Mouse (Mus musculus) heart, embryonic 14.5 days (tissue): ENCODE results near the gene Olfr672. TPM values are rescaled to one million over a fixed set of nuclear protein-coding genes. Genes with fewer than 3 reads are reported as not detected.
"Not testable (repeated sequence)": the region's sequence is repeated elsewhere in the genome, so short reads cannot be mapped to it uniquely, and the experiment has no call there.

Source experiments
- ATAC-seq: fragments of 200-750 bp; cut with Nextera tagmentation; 2 replicates; pipeline ENCODE4 v1.8.0; 2017; ENCODE audit warnings: low read depth, moderate TSS enrichment; ENCODE audit not compliant: insufficient number of reproducible peaks, insufficient read depth, low FRiP score
- H3K27ac ChIP-seq, 2 experiments: fragments of 200-500 bp in 1 of 2; fragments of 300-500 bp in 1 of 2; sonication (generic) in 1 of 2; replicated peaks in 1 of 2; 2 replicates each; pipeline ENCODE4 v1.5.1; 2012 to 2014; ENCODE audit warnings: low read depth in 2 of 2, low read length in 2 of 2, control low read depth in 1 of 2, mild to moderate bottlenecking in 1 of 2, mixed read lengths in 1 of 2; ENCODE audit not compliant: control insufficient read depth in 1 of 2, insufficient read depth in 1 of 2
- H3K27me3 ChIP-seq: fragments of 300-500 bp; sonication (generic); 2 replicates; pipeline ENCODE4 v1.6.1; 2014; ENCODE audit warnings: mild to moderate bottlenecking, low read length, control low read depth; ENCODE audit not compliant: control insufficient read depth, insufficient read depth
- H3K36me3 ChIP-seq: fragments of 300-500 bp; sonication (generic); 2 replicates; pipeline ENCODE4 v1.6.1; 2014; ENCODE audit warnings: mild to moderate bottlenecking, control low read depth, low read length, mixed read lengths; ENCODE audit not compliant: control insufficient read depth, insufficient read depth
- H3K4me1 ChIP-seq, 2 experiments: fragments of 200-500 bp in 1 of 2; fragments of 300-500 bp in 1 of 2; sonication (generic) in 1 of 2; 2 replicates each; pipeline ENCODE4 v1.6.1; 2012 to 2014; ENCODE audit warnings: low read length in 2 of 2, control low read depth in 1 of 2, mixed read lengths in 1 of 2; ENCODE audit not compliant: control insufficient read depth in 2 of 2, insufficient read depth in 2 of 2
- H3K4me2 ChIP-seq: fragments of 300-500 bp; sonication (generic); 2 replicates; pipeline ENCODE4 v1.6.1; 2014; ENCODE audit warnings: mild to moderate bottlenecking, low read length
- H3K4me3 ChIP-seq, 2 experiments: fragments of 200-500 bp in 1 of 2; fragments of 300-500 bp in 1 of 2; sonication (generic) in 1 of 2; 2 replicates each; pipeline ENCODE4 v1.5.1; 2012 to 2014; ENCODE audit warnings: low read length in 2 of 2, mild to moderate bottlenecking in 2 of 2, control low read depth in 1 of 2, low read depth in 1 of 2, moderate library complexity in 1 of 2; ENCODE audit not compliant: control insufficient read depth in 1 of 2, insufficient read depth in 1 of 2
- H3K9ac ChIP-seq: fragments of 300-500 bp; sonication (generic); 2 replicates; pipeline ENCODE4 v1.6.1; 2014; ENCODE audit warnings: mild to moderate bottlenecking, low read length
- H3K9me3 ChIP-seq: fragments of 300-500 bp; sonication (generic); 2 replicates; pipeline ENCODE4 v1.6.1; 2016; ENCODE audit warnings: low read length, control low read depth; ENCODE audit not compliant: control insufficient read depth
- WGBS: fragments of 180-500 bp; shearing (Covaris S2); extraction: QIAGEN DNeasy Blood & Tissue Kit; methylation state at CpG from one replicate; pipeline ENCODE4 v1.1.7; 2014; 5-methylcytosine and 5-hydroxymethylcytosine counted together
- polyA plus RNA-seq: library from polyadenylated mRNA; unstranded; fragments of >200 nt; fragmentation: Nextera tagmentation; extraction: Ambion mirVana; gene quantifications from 2 replicates; pipeline ENCODE4 v1.2.1, GENCODE M21; 2014

Gene Olfr672
- not detected in 2 replicates for polyA plus RNA-seq

DNA sequence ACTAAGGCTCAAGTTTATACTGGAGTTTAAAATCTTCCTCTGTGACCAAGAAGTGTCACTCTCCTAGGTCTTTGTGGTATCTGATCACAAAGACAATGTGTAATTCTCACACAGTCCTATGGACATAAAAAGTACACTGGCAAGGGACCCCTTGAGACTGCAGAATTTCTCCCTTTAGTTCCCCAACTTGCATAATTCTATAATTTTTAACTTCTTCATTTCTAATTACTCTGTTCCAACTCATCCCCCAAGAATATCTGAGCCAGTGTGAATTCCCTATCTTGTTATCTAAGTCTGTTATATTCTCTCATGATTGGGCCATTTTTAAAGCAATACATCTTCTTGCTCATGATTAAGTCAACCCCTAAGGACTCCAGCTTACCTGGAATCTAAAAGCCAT is at the start of gene Olfr672:
TSS of gene Olfr672 (minus strand) at position 101 of the 400 bp plus-strand sequence.
- ATAC-seq: no peak
- H3K9me3 ChIP-seq: no peaks in the 10 kb centered on the region
- H3K4me2 ChIP-seq: no peak within 1 kb of the TSS
- H3K9ac ChIP-seq: no peak within 1 kb of the TSS
- H3K36me3 ChIP-seq: no peaks in the 10 kb centered on the region
- H3K4me3 ChIP-seq: no peak within 1 kb of the TSS
- H3K27me3 ChIP-seq: no peaks in the 10 kb centered on the region
- H3K27ac ChIP-seq: no peak within 1 kb of the TSS
- H3K4me1 ChIP-seq: no peaks in the 10 kb centered on the region

DNA sequence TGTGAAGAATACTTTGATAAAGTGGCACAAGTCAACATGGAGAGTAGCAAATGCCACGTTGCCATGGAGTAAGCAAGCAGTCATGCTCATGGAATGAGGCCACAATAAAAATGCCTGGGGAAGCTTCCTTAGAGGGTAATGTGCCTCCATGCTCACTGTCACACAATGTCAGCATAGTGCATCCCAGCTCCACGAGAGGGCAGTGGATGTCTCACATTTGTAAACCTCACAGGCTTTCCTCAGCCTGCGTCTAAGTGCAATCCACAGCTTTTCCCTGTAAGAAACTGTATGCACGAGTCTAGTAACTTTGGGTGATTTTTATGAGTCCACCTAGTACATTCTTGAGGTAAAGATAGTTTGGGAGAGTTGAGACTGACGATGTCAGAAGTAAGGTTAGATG is 32.0 kb upstream of the Olfr672 start:
- not testable (repeated sequence) for H3K4me3 ChIP-seq, H3K9ac ChIP-seq, H3K4me2 ChIP-seq, H3K9me3 ChIP-seq, ATAC-seq, H3K4me1 ChIP-seq, H3K36me3 ChIP-seq, H3K27ac ChIP-seq, H3K27me3 ChIP-seq
- WGBS: 54% methylated on average over 5 of the region's 5 CpGs

DNA sequence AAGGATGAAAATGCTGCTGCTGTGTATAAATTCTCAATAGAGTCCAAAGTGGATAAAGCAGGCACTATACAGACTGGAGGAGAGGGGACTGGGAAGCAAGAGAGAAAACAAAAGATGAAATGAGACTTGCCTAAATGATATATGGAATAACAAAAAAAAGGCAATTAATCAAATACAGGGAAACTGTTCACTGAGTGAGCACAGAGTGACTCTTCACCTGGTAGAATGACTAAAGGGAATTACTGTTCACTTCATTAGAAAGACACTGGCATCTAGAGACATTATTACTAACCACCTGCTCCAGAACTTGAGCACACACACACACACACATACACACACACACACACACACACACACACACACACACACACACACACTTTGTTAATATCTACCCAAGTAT is 30.6 kb upstream of the Olfr672 start, which contains the start of gene Olfr676:
TSS of gene Olfr676 (plus strand) at position 301 of the 400 bp plus-strand sequence.
- Histone ChIP-seq H3K4me3 (no peak within 1 kb of the TSS), H3K27me3 (no peaks in the 10 kb centered on the region), H3K4me2 (no peak within 1 kb of the TSS), H3K9me3 (no peaks in the 10 kb centered on the region), H3K9ac (no peak within 1 kb of the TSS), H3K36me3 (no peaks in the 10 kb centered on the region), H3K4me1 (no peaks in the 10 kb centered on the region), H3K27ac (no peak within 1 kb of the TSS)
- ATAC-seq: no peak

DNA sequence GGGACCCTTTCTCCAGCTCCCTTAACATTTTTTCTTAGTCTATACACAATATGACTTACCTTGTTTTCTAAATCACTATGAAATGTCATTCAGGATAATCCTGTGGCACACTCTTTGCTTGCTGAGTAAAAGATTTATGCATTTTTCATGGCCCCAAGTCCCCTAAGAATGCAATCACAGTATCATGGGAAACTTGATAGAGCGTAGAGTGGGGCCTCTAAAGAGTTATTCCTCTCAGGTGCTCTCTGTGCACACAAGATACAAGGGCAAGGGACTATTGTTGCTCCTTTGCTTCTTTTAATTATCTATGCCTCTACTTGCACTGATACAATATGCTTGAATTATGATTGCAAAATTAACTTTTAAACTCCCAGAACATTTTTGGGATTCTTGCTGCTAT is 26.5 kb upstream of the Olfr672 start, which contains the start of gene Olfr675:
TSS of gene Olfr675 (minus strand) at position 101 of the 400 bp plus-strand sequence.
- no peak within 1 kb of the TSS for H3K4me3 ChIP-seq
- no peaks in the 10 kb centered on the region for H3K36me3 ChIP-seq
- H3K27me3 ChIP-seq: no peaks in the 10 kb centered on the region
- no peaks in the 10 kb centered on the region for H3K9me3 ChIP-seq
- WGBS: 63% methylated on average over 1 of the region's 1 CpGs
- no peak within 1 kb of the TSS for H3K9ac ChIP-seq
- H3K27ac ChIP-seq: no peak within 1 kb of the TSS
- no peak for ATAC-seq
- no peaks in the 10 kb centered on the region for H3K4me1 ChIP-seq
- H3K4me2 ChIP-seq: no peak within 1 kb of the TSS

- H3K9me3 ChIP-seq: no peaks in the 10 kb centered on the region
- no peaks in the 10 kb centered on the region for H3K27me3 ChIP-seq
- no peak overlapping the region for H3K4me2 ChIP-seq
- H3K27ac ChIP-seq: no peak overlapping the region
- no peak overlapping the region for H3K4me3 ChIP-seq
- ATAC-seq: no peak
- H3K9ac ChIP-seq: no peak overlapping the region
- H3K4me1 ChIP-seq: no peaks in the 10 kb centered on the region
- H3K36me3 ChIP-seq: no peaks in the 10 kb centered on the region
- WGBS: 78% methylated on average over 1 of the region's 1 CpGs
Observed at GRCm38 (mm10) chr7:105022530-105022929, 20.7 kb upstream of the Olfr672 start.

- WGBS: 58% methylated on average over 1 of the region's 1 CpGs
Observed at GRCm38 (mm10) chr7:104979026-104979425, 22.8 kb downstream of the Olfr672 start, which contains the start of gene Olfr671. Gene Olfr671 (minus strand): TSS chr7:104979126.

GRCm38 (mm10) chr7:104972507-104972906 is 29.3 kb downstream of the Olfr672 start:
- WGBS: 64% methylated on average over 2 of the region's 2 CpGs
- H3K36me3 ChIP-seq, H3K9ac ChIP-seq, H3K9me3 ChIP-seq, H3K27ac ChIP-seq, H3K4me2 ChIP-seq, H3K4me3 ChIP-seq, H3K27me3 ChIP-seq, H3K4me1 ChIP-seq, ATAC-seq: not testable (repeated sequence)

More at GRCm38 (mm10) chr7:104979026-104979425, 22.8 kb downstream of the Olfr672 start, which contains the start of gene Olfr671:
- Histone ChIP-seq H3K4me3 (no peak within 1 kb of the TSS), H3K9ac (no peak within 1 kb of the TSS), H3K27ac (no peak within 1 kb of the TSS), H3K9me3 (0 out of 2 replicates have a peak, but pooled peaks cover 4% of the 10 kb centered on the region), H3K4me1 (no peaks in the 10 kb centered on the region), H3K36me3 (no peaks in the 10 kb centered on the region), H3K4me2 (no peak within 1 kb of the TSS), H3K27me3 (no peaks in the 10 kb centered on the region)
- ATAC-seq: no peak

DNA sequence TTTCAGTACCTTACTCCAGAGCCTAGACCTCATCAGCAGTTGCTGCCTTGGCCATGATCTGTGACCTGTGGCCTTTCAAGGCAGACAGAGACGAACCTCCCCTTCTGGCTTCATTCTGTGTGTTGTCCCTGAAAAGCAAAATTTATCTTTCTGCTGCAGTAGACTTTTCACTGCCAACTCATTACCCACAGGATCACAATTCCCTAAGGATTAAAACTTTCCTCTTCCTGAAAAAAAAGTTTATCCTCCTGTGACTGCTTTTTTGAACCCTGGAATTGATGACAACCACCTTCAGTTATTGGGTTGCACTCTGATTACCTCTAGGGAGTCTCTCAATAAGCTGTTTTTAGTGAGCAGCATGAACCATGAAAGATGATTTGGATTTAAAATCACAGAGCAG is 39.3 kb downstream of the Olfr672 start, which contains the start of gene Olfr670:
TSS of gene Olfr670 (minus strand) at position 101 of the 400 bp plus-strand sequence.
- Histone ChIP-seq H3K9me3 (no peaks in the 10 kb centered on the region), H3K4me3 (no peak within 1 kb of the TSS), H3K9ac (no peak within 1 kb of the TSS), H3K36me3 (no peaks in the 10 kb centered on the region), H3K27ac (no peak within 1 kb of the TSS), H3K4me1 (no peaks in the 10 kb centered on the region), H3K4me2 (no peak within 1 kb of the TSS), H3K27me3 (no peaks in the 10 kb centered on the region)
- WGBS: 39% methylated on average over 1 of the region's 1 CpGs
- no peak for ATAC-seq
